Mouse (Mus musculus): ENCODE data around the gene Dhh.

DNA sequence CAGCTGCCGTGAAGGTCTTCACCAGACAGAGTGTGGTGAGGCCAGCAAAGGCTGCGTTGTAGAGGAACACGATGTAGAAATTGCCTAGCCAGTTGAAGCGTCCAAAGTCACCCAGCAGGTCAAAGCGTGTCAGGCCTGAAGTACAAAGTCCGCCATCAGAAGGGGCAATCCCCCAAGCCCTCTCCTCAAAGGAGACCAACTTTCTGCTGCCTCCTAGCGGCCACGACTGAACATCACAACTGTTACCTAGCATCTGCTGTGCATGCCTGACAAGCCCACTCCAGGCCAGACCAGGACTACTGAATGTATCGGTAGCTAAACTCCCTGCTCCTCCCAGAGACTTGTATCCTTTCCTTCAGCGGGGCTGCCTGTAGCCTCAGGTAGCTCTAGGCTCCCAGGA lies 6.4 kb upstream of the Dhh start:
- TF ChIP-seq CTCF (IDR thresholded peaks at IDR 0.05; ENCODE audit: control insufficient read depth, insufficient read depth, low read length) (peak; percentile 55), POLR2A (IDR thresholded peaks at IDR 0.05; ENCODE audit: borderline replicate concordance, control insufficient read depth, low read depth, low read length) (no peak)
